Mouse (Mus musculus) liver, embryonic 14.5 days (tissue): ENCODE results near the gene Egfl7.

Experiments
- CTCF ChIP-seq: IDR thresholded peaks from 2 replicates; pipeline ENCODE4 v1.5.1; 2016; ENCODE audit warnings: antibody characterized with exemption, low read depth, control low read depth
- EP300 ChIP-seq: IDR thresholded peaks from 2 replicates; pipeline ENCODE4 v1.6.1; 2016; ENCODE audit warnings: antibody characterized with exemption, low read depth

- TF ChIP-seq CTCF: peak; percentile 49
- TF ChIP-seq EP300: no peak
Observed at GRCm38 (mm10) chr2:26603720-26604671, 24.2 kb downstream of the Egfl7 start, which contains the start of gene Agpat2.
